Mouse (Mus musculus): ENCODE results near the gene Adap2. TPM values are rescaled to one million over a fixed set of nuclear protein-coding genes. Genes with fewer than 3 reads are reported as not detected.

Gene Adap2
- polyA plus RNA-seq (2015; fragmentation: Nextera tagmentation; extraction: Ambion mirVana): 10.8 and 12.1 TPM in 2 replicates

- Histone ChIP-seq H3K27me3 (ENCODE audit: insufficient read depth, low read length) (peaks cover 12% of the 10 kb centered on the region), H3K4me1 (ENCODE audit: insufficient read depth) (peaks cover 28% of the 10 kb centered on the region), H3K4me2 (ENCODE audit: low read depth, low read length) (peak within 1 kb of the TSS; percentile 79), H3K27ac (ENCODE audit: low read depth) (peak within 1 kb of the TSS; percentile 41; the same call in 1 of the 2 replicates), H3K4me3 (ENCODE audit: low read depth, low read length) (peak within 1 kb of the TSS; percentile 69), H3K36me3 (replicated peaks; ENCODE audit: insufficient read depth, low read length) (peaks cover 5% of the 10 kb centered on the region; the same call in 1 of the 2 replicates), H3K9me3 (ENCODE audit: low read length) (no peaks in the 10 kb centered on the region), H3K9ac (replicated peaks) (peak within 1 kb of the TSS; percentile 76)
- 3% methylated on average over 43 of the region's 47 CpGs for WGBS (ENCODE audit: insufficient replicate concordance)
- peak; percentile 95 for ATAC-seq
- peak; percentile 95 for DNase-seq
- TF ChIP-seq CTCF (IDR thresholded peaks at IDR 0.05; ENCODE audit: low read depth): no peak
- no peak for TF ChIP-seq EP300 (IDR thresholded peaks at IDR 0.05; ENCODE audit: low read depth)
Measured at GRCm38 (mm10) chr11:80153857-80154495, at the start of gene Adap2. Gene Adap2 (plus strand): TSS chr11:80154105.

GRCm38 (mm10) chr11:80104407-80104806 is 49.5 kb upstream of the Adap2 start:
- H3K9ac ChIP-seq (replicated peaks): no peak overlapping the region
- 89% methylated on average over 1 of the region's 1 CpGs for WGBS (ENCODE audit: insufficient replicate concordance)

GRCm38 (mm10) chr11:80116411-80116810 is 37.5 kb upstream of the Adap2 start:
- ATAC-seq: no peak
- Histone ChIP-seq H3K4me3 (ENCODE audit: low read depth, low read length) (no peak overlapping the region), H3K27me3 (ENCODE audit: insufficient read depth, low read length) (no peaks in the 10 kb centered on the region), H3K4me1 (ENCODE audit: insufficient read depth) (0 out of 2 replicates have a peak, but pooled peaks cover 3% of the 10 kb centered on the region), H3K4me2 (ENCODE audit: low read depth, low read length) (no peak overlapping the region), H3K36me3 (replicated peaks; ENCODE audit: insufficient read depth, low read length) (peaks cover 69% of the 10 kb centered on the region), H3K9ac (replicated peaks) (no peak overlapping the region), H3K27ac (ENCODE audit: low read depth) (no peak overlapping the region), H3K9me3 (ENCODE audit: low read length) (no peaks in the 10 kb centered on the region)
- TF ChIP-seq CTCF (IDR thresholded peaks at IDR 0.05; ENCODE audit: low read depth) (0 out of 2 replicates have a peak, but pooled peaks have one; percentile 2), EP300 (IDR thresholded peaks at IDR 0.05; ENCODE audit: low read depth) (no peak)
- DNase-seq: no peak
- 62% methylated on average over 1 of the region's 1 CpGs for WGBS (ENCODE audit: insufficient replicate concordance)

More at GRCm38 (mm10) chr11:80104407-80104806, 49.5 kb upstream of the Adap2 start:
- TF ChIP-seq CTCF (IDR thresholded peaks at IDR 0.05; ENCODE audit: low read depth): no peak
- TF ChIP-seq EP300 (IDR thresholded peaks at IDR 0.05; ENCODE audit: low read depth): no peak
- DNase-seq (no peak), ATAC-seq (no peak)
- Histone ChIP-seq H3K4me1 (ENCODE audit: insufficient read depth) (no peaks in the 10 kb centered on the region), H3K9me3 (ENCODE audit: low read length) (no peaks in the 10 kb centered on the region), H3K4me2 (ENCODE audit: low read depth, low read length) (no peak overlapping the region), H3K36me3 (replicated peaks; ENCODE audit: insufficient read depth, low read length) (peaks cover 55% of the 10 kb centered on the region), H3K27me3 (ENCODE audit: insufficient read depth, low read length) (no peaks in the 10 kb centered on the region), H3K4me3 (ENCODE audit: low read depth, low read length) (no peak overlapping the region), H3K27ac (ENCODE audit: low read depth) (no peak overlapping the region)

- ATAC-seq (no peak), DNase-seq (no peak)
- Histone ChIP-seq H3K4me3 (ENCODE audit: low read depth, low read length) (no peak overlapping the region), H3K9me3 (ENCODE audit: low read length) (no peaks in the 10 kb centered on the region), H3K4me2 (ENCODE audit: low read depth, low read length) (no peak overlapping the region), H3K9ac (replicated peaks) (no peak overlapping the region), H3K27ac (ENCODE audit: low read depth) (no peak overlapping the region), H3K4me1 (ENCODE audit: insufficient read depth) (no peaks in the 10 kb centered on the region), H3K27me3 (ENCODE audit: insufficient read depth, low read length) (no peaks in the 10 kb centered on the region), H3K36me3 (replicated peaks; ENCODE audit: insufficient read depth, low read length) (peaks cover 64% of the 10 kb centered on the region)
- 76% methylated on average over 1 of the region's 1 CpGs for WGBS (ENCODE audit: insufficient replicate concordance)
- no peak for TF ChIP-seq CTCF (IDR thresholded peaks at IDR 0.05; ENCODE audit: low read depth)
- no peak for TF ChIP-seq EP300 (IDR thresholded peaks at IDR 0.05; ENCODE audit: low read depth)
Measured at GRCm38 (mm10) chr11:80132050-80132449, 21.9 kb upstream of the Adap2 start.

- TF ChIP-seq EP300 (IDR thresholded peaks at IDR 0.05; ENCODE audit: low read depth) (no peak), CTCF (IDR thresholded peaks at IDR 0.05; ENCODE audit: low read depth) (no peak)
- DNase-seq: no peak
- Histone ChIP-seq H3K4me3 (ENCODE audit: low read depth, low read length) (no peak overlapping the region), H3K36me3 (replicated peaks; ENCODE audit: insufficient read depth, low read length) (peaks cover 62% of the 10 kb centered on the region), H3K4me1 (ENCODE audit: insufficient read depth) (no peaks in the 10 kb centered on the region), H3K27me3 (ENCODE audit: insufficient read depth, low read length) (no peaks in the 10 kb centered on the region), H3K27ac (ENCODE audit: low read depth) (no peak overlapping the region), H3K4me2 (ENCODE audit: low read depth, low read length) (no peak overlapping the region), H3K9me3 (ENCODE audit: low read length) (no peaks in the 10 kb centered on the region), H3K9ac (replicated peaks) (no peak overlapping the region)
- 63% methylated on average over 4 of the region's 4 CpGs for WGBS (ENCODE audit: insufficient replicate concordance)
- no peak for ATAC-seq
Measured at GRCm38 (mm10) chr11:80134744-80135143, 19.2 kb upstream of the Adap2 start.

- Histone ChIP-seq H3K4me2 (ENCODE audit: low read depth, low read length) (no peak overlapping the region), H3K9ac (replicated peaks) (no peak overlapping the region), H3K4me3 (ENCODE audit: low read depth, low read length) (no peak overlapping the region), H3K4me1 (ENCODE audit: insufficient read depth) (0 out of 2 replicates have a peak, but pooled peaks cover 4% of the 10 kb centered on the region), H3K9me3 (ENCODE audit: low read length) (no peaks in the 10 kb centered on the region), H3K36me3 (replicated peaks; ENCODE audit: insufficient read depth, low read length) (peaks cover 58% of the 10 kb centered on the region), H3K27ac (ENCODE audit: low read depth) (no peak overlapping the region), H3K27me3 (ENCODE audit: insufficient read depth, low read length) (no peaks in the 10 kb centered on the region)
- ATAC-seq: no peak
- TF ChIP-seq EP300 (IDR thresholded peaks at IDR 0.05; ENCODE audit: low read depth): no peak
- TF ChIP-seq CTCF (IDR thresholded peaks at IDR 0.05; ENCODE audit: low read depth): no peak
- DNase-seq: no peak
- 95% methylated on average over 11 of the region's 11 CpGs for WGBS (ENCODE audit: insufficient replicate concordance)
Measured at GRCm38 (mm10) chr11:80135954-80136683, 17.8 kb upstream of the Adap2 start.

All from liver, postnatal 0 days (tissue).